Mouse (Mus musculus): ENCODE measurements around the gene 2310011J03Rik.
"Not testable (repeated sequence)": the region's sequence is repeated elsewhere in the genome, so short reads cannot be mapped to it uniquely, and the experiment has no call there.

GRCm38 (mm10) chr10:80345929-80346328 lies 25.6 kb upstream of the 2310011J03Rik start:
- not testable (repeated sequence) for TF ChIP-seq CTCF (IDR thresholded peaks at IDR 0.05; ENCODE audit: borderline replicate concordance, control insufficient read depth, extremely low read depth, insufficient read depth, low read length, poor library complexity); POLR2A (IDR thresholded peaks at IDR 0.05; ENCODE audit: control insufficient read depth, extremely low read depth, insufficient read depth, low read length, poor library complexity)

All from thymus, adult 2 months (tissue).